In genomic region chr6:41100258-41100657, GRCm38 (mm10) we compare ENCODE assay signal across 26 mouse cellular contexts.
"Had no signal": no experiment of that assay in that cellular context is flagged by ENCODE, and none has a peak within 500 bp of the region (broad histone marks: within the 10 kb centered on the region; RNA-seq: fewer than 3 reads in every experiment).

No protein-coding gene starts in this region.

- ATAC-seq: hindbrain, embryonic 16.5 days; inflammation-experienced regulatory T-cells, adult 6 months; intestine, embryonic 15.5 days; intestine, postnatal 0 days had no signal

- H3K27me3 ChIP-seq: heart, embryonic 12.5 days; hindbrain, embryonic 12.5 days; intestine, embryonic 15.5 days; kidney, embryonic 15.5 days; limb, embryonic 12.5 days; liver, embryonic 13.5 days had no signal

- H3K9me3 ChIP-seq: heart, embryonic 12.5 days; hindbrain, embryonic 12.5 days; intestine, embryonic 15.5 days; kidney, embryonic 15.5 days; limb, embryonic 10.5 days; limb, embryonic 12.5 days; liver, embryonic 13.5 days had no signal

- DNase-seq: gastrocnemius, adult 2 months; gastrocnemius, postnatal 10 days; gastrocnemius, postnatal 25 days; heart, adult 11 months; heart, adult 2 months; heart, postnatal 10 days; heart, postnatal 4 days; kidney, adult 18-20 months; kidney, adult 8-10 months; kidney, postnatal 14 days; kidney, postnatal 36 days; layer of hippocampus, adult 9-11 months; liver; liver, embryonic 13.5 days had no signal

- H3K4me3 ChIP-seq: gastrocnemius, adult 2 months; heart, adult 2 months; heart, embryonic 12.5 days; hindbrain, embryonic 12.5 days; intestine, embryonic 15.5 days; kidney, embryonic 15.5 days; left cerebral cortex, adult 2 months; limb, embryonic 10.5 days; limb, embryonic 12.5 days; liver, embryonic 13.5 days had no signal

- H3K4me1 ChIP-seq: heart, embryonic 12.5 days; hindbrain, embryonic 12.5 days; intestine, embryonic 15.5 days; kidney, embryonic 15.5 days; limb, embryonic 10.5 days; limb, embryonic 12.5 days had no signal

- H3K27ac ChIP-seq: gastrocnemius, adult 2 months; heart, adult 2 months; hindbrain, embryonic 12.5 days; hindbrain, embryonic 14.5 days; intestine, embryonic 15.5 days; kidney, embryonic 15.5 days; kidney, postnatal 0 days; left cerebral cortex, adult 2 months; limb, embryonic 10.5 days; limb, embryonic 12.5 days; liver, embryonic 13.5 days had no signal

- H3K36me3 ChIP-seq: heart, embryonic 12.5 days; hindbrain, embryonic 12.5 days; intestine, embryonic 15.5 days; kidney, embryonic 15.5 days; limb, embryonic 10.5 days; limb, embryonic 12.5 days; liver, embryonic 13.5 days had no signal
